24 mouse cellular contexts compared by ENCODE assay signal in the genomic region with DNA sequence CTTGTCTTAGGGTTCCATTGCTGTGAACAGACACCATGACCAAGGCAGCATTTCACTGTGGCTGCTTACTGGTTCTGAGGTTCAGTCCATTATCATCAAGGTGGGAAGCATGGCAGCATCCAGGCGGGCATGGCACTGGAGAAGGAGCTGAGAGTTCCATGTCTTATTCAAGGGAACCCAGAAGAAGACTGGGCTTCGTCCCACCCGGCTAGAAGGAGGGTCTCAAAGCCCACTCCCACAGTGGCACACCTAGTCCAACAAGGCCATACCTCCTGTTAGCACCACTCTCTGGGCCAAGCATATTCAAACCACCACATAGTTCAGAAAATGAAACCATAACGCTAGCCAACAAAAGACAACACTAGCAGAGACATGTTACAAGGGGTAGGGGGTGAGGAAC. TPM values are rescaled to one million over a fixed set of nuclear protein-coding genes. Genes with fewer than 3 reads are reported as not detected.
DNase-seq lines count a peak whose midpoint lies in the region; ATAC-seq and TF ChIP-seq lines count a peak whose summit lies in the region.
"Had no signal": no experiment of that assay in that cellular context is flagged by ENCODE, and none has a peak within 500 bp of the region (broad histone marks: within the 10 kb centered on the region; RNA-seq: fewer than 3 reads in every experiment).

No protein-coding gene starts in this region.

- H3K9me3 ChIP-seq in forebrain, embryonic 12.5 days: no peaks in the 10 kb centered on the region
- H3K9me3 ChIP-seq in forebrain, embryonic 15.5 days: no peaks in the 10 kb centered on the region
- H3K9me3 ChIP-seq in limb, embryonic 13.5 days: no peaks in the 10 kb centered on the region
- no peaks in the 10 kb centered on the region for H3K9me3 ChIP-seq in limb, embryonic 10.5 days (replicated peaks)
- H3K9me3 ChIP-seq in E14TG2a.4 (ENCODE audit: low read length): peaks cover 69% of the 10 kb centered on the region
- no peaks in the 10 kb centered on the region for H3K9me3 ChIP-seq in liver, embryonic 15.5 days (replicated peaks)
- H3K9me3 ChIP-seq: embryonic facial prominence, embryonic 15.5 days; forebrain, embryonic 10.5 days; heart, embryonic 15.5 days had no signal

- H3K27ac ChIP-seq in forebrain, embryonic 12.5 days: no peak overlapping the region
- no peak overlapping the region for H3K27ac ChIP-seq in forebrain, embryonic 15.5 days (replicated peaks)
- H3K27ac ChIP-seq in limb, embryonic 13.5 days: no peak overlapping the region
- H3K27ac ChIP-seq in limb, embryonic 10.5 days: no peak overlapping the region
- no peak overlapping the region for H3K27ac ChIP-seq in liver, embryonic 15.5 days (replicated peaks)
- H3K27ac ChIP-seq: embryonic facial prominence, embryonic 15.5 days; forebrain, embryonic 10.5 days; heart, embryonic 15.5 days; hindbrain, embryonic 14.5 days had no signal

- no peak for ATAC-seq in forebrain, embryonic 12.5 days (ENCODE audit: low FRiP score)
- no peak for ATAC-seq in forebrain, embryonic 15.5 days (replicated peaks)
- ATAC-seq in limb, embryonic 13.5 days (ENCODE audit: low FRiP score, low read depth): no peak
- ATAC-seq in liver, embryonic 15.5 days (ENCODE audit: insufficient read depth): no peak
- ATAC-seq: forebrain, embryonic 16.5 days had no signal

- H3K27me3 ChIP-seq in forebrain, embryonic 12.5 days: no peaks in the 10 kb centered on the region
- no peaks in the 10 kb centered on the region for H3K27me3 ChIP-seq in forebrain, embryonic 15.5 days
- no peaks in the 10 kb centered on the region for H3K27me3 ChIP-seq in limb, embryonic 13.5 days
- H3K27me3 ChIP-seq in limb, embryonic 10.5 days (ENCODE audit: low read depth, poor library complexity, severe bottlenecking): no peaks in the 10 kb centered on the region
- no peaks in the 10 kb centered on the region for H3K27me3 ChIP-seq in E14TG2a.4 (ENCODE audit: insufficient read depth, low read length)
- no peaks in the 10 kb centered on the region for H3K27me3 ChIP-seq in liver, embryonic 15.5 days
- H3K27me3 ChIP-seq: embryonic facial prominence, embryonic 15.5 days; heart, embryonic 15.5 days had no signal

- no peak for DNase-seq in limb, embryonic 10.5 days (ENCODE audit: low spot score)
- no peak for DNase-seq in kidney, postnatal 14 days
- DNase-seq: adrenal gland, adult 2 months; adrenal gland, postnatal 25 days; cerebellum, adult 18-20 months; cerebellum, postnatal 14 days; embryo, embryonic 11 days; gastrocnemius, postnatal 14 days; heart, postnatal 14 days had no signal

- H3K4me2 ChIP-seq in forebrain, embryonic 12.5 days: 0 out of 2 replicates have a peak overlapping the region, but pooled peaks have one; percentile 84
- H3K4me2 ChIP-seq in forebrain, embryonic 15.5 days (replicated peaks): no peak overlapping the region
- H3K4me2 ChIP-seq in limb, embryonic 13.5 days (replicated peaks): 0 out of 2 replicates have a peak overlapping the region, but pooled peaks have one; percentile 82
- 0 out of 2 replicates have a peak overlapping the region, but pooled peaks have one; percentile 82 for H3K4me2 ChIP-seq in liver, embryonic 15.5 days
- H3K4me2 ChIP-seq: heart, embryonic 15.5 days had no signal

- no peak overlapping the region for H3K9ac ChIP-seq in forebrain, embryonic 12.5 days
- H3K9ac ChIP-seq in forebrain, embryonic 15.5 days (replicated peaks): no peak overlapping the region
- no peak overlapping the region for H3K9ac ChIP-seq in limb, embryonic 13.5 days
- no peak overlapping the region for H3K9ac ChIP-seq in liver, embryonic 15.5 days
- H3K9ac ChIP-seq: embryonic facial prominence, embryonic 15.5 days; heart, embryonic 15.5 days had no signal

- H3K4me3 ChIP-seq in forebrain, embryonic 12.5 days (replicated peaks): no peak overlapping the region
- H3K4me3 ChIP-seq in forebrain, embryonic 15.5 days: no peak overlapping the region
- no peak overlapping the region for H3K4me3 ChIP-seq in limb, embryonic 13.5 days
- H3K4me3 ChIP-seq in limb, embryonic 10.5 days: no peak overlapping the region
- H3K4me3 ChIP-seq in E14TG2a.4 (replicated peaks; ENCODE audit: low read length): 0 out of 2 replicates have a peak overlapping the region, but pooled peaks have one; percentile 95
- no peak overlapping the region for H3K4me3 ChIP-seq in liver, embryonic 15.5 days (replicated peaks)
- H3K4me3 ChIP-seq: embryonic facial prominence, embryonic 15.5 days; heart, embryonic 15.5 days had no signal

- WGBS in forebrain, embryonic 12.5 days: 95% methylated on average over 4 of the region's 4 CpGs
- WGBS in forebrain, embryonic 15.5 days: 97% methylated on average over 4 of the region's 4 CpGs
- WGBS in limb, embryonic 13.5 days: 93% methylated on average over 4 of the region's 4 CpGs
- WGBS in limb, embryonic 10.5 days: 93% methylated on average over 4 of the region's 4 CpGs
- 78% methylated on average over 4 of the region's 4 CpGs for WGBS in liver, embryonic 15.5 days (ENCODE audit: insufficient replicate concordance)

- peaks cover 16% of the 10 kb centered on the region for H3K4me1 ChIP-seq in forebrain, embryonic 12.5 days
- H3K4me1 ChIP-seq in forebrain, embryonic 15.5 days: peaks cover 21% of the 10 kb centered on the region
- H3K4me1 ChIP-seq in limb, embryonic 13.5 days: peaks cover 21% of the 10 kb centered on the region
- peaks cover 11% of the 10 kb centered on the region for H3K4me1 ChIP-seq in limb, embryonic 10.5 days
- peaks cover 9% of the 10 kb centered on the region; the same call in 1 of the 2 replicates for H3K4me1 ChIP-seq in E14TG2a.4 (replicated peaks; ENCODE audit: low read depth, low read length)
- peaks cover 22% of the 10 kb centered on the region for H3K4me1 ChIP-seq in liver, embryonic 15.5 days (replicated peaks)

- TF ChIP-seq CTCF in E14TG2a.4 (conservative IDR thresholded peaks at IDR 0.05; ENCODE audit: low read length): no peak

- H3K36me3 ChIP-seq in forebrain, embryonic 12.5 days (replicated peaks): peaks cover 54% of the 10 kb centered on the region
- peaks cover 48% of the 10 kb centered on the region for H3K36me3 ChIP-seq in forebrain, embryonic 15.5 days
- peaks cover 52% of the 10 kb centered on the region for H3K36me3 ChIP-seq in limb, embryonic 13.5 days
- peaks cover 60% of the 10 kb centered on the region for H3K36me3 ChIP-seq in limb, embryonic 10.5 days
- peaks cover 68% of the 10 kb centered on the region for H3K36me3 ChIP-seq in E14TG2a.4 (ENCODE audit: insufficient read depth, low read length)
- H3K36me3 ChIP-seq in liver, embryonic 15.5 days (replicated peaks): peaks cover 51% of the 10 kb centered on the region

RNA-seq across cellular contexts. Expression of gene Eif3f, which starts 2.4 kb away (rescaled TPM):
- 78.1 and 79.0 TPM in 2 replicates for polyA plus RNA-seq in forebrain, embryonic 12.5 days (2016; fragmentation: Nextera tagmentation; extraction: Ambion mirVana)
- polyA plus RNA-seq in forebrain, embryonic 15.5 days (2015; fragmentation: Nextera tagmentation; extraction: Ambion mirVana): 85.2 and 86.8 TPM in 2 replicates
- polyA plus RNA-seq in limb, embryonic 13.5 days (2015; fragmentation: Nextera tagmentation; extraction: Ambion mirVana): 89.8 and 97.5 TPM in 2 replicates
- polyA plus RNA-seq in limb, embryonic 10.5 days (2016; fragmentation: Nextera tagmentation; extraction: Ambion mirVana): 85.8 and 87.3 TPM in 2 replicates
- 34.9 and 35.2 TPM in 2 replicates for polyA plus RNA-seq in liver, embryonic 15.5 days (2015; fragmentation: Nextera tagmentation; extraction: Ambion mirVana)

RNA-seq across cellular contexts. Expression of gene Nlrp10, which starts 6.6 kb away (rescaled TPM):
- polyA plus RNA-seq in forebrain, embryonic 12.5 days (2016; fragmentation: Nextera tagmentation; extraction: Ambion mirVana): not detected in 2 replicates
- polyA plus RNA-seq in forebrain, embryonic 15.5 days (2015; fragmentation: Nextera tagmentation; extraction: Ambion mirVana): 0.04 TPM in 1 of 2 replicates, not detected in the other
- polyA plus RNA-seq in limb, embryonic 13.5 days (2015; fragmentation: Nextera tagmentation; extraction: Ambion mirVana): 0.38 and 0.57 TPM in 2 replicates
- 0.11 and 0.14 TPM in 2 replicates for polyA plus RNA-seq in limb, embryonic 10.5 days (2016; fragmentation: Nextera tagmentation; extraction: Ambion mirVana)
- 0.03 and 0.05 TPM in 2 replicates for polyA plus RNA-seq in liver, embryonic 15.5 days (2015; fragmentation: Nextera tagmentation; extraction: Ambion mirVana)
- polyA plus RNA-seq: erythroblast, embryonic 14.5 days; forebrain, embryonic 16.5 days; hindbrain, embryonic 14.5 days had no signal

RNA-seq across cellular contexts. Expression of gene Tub, which starts 13.5 kb away (rescaled TPM):
- polyA plus RNA-seq in forebrain, embryonic 12.5 days (2016; fragmentation: Nextera tagmentation; extraction: Ambion mirVana): 31.2 and 36.9 TPM in 2 replicates
- polyA plus RNA-seq in forebrain, embryonic 15.5 days (2015; fragmentation: Nextera tagmentation; extraction: Ambion mirVana): 42.2 and 49.3 TPM in 2 replicates
- 3.4 and 4.1 TPM in 2 replicates for polyA plus RNA-seq in limb, embryonic 13.5 days (2015; fragmentation: Nextera tagmentation; extraction: Ambion mirVana)
- 2.4 and 3.7 TPM in 2 replicates for polyA plus RNA-seq in limb, embryonic 10.5 days (2016; fragmentation: Nextera tagmentation; extraction: Ambion mirVana)
- polyA plus RNA-seq in liver, embryonic 15.5 days (2015; fragmentation: Nextera tagmentation; extraction: Ambion mirVana): 0.05 TPM in 2 replicates
- polyA plus RNA-seq: erythroblast, embryonic 14.5 days had no signal

RNA-seq across cellular contexts. Expression of gene Olfr519, which starts 42.4 kb away (rescaled TPM):
- not detected in 2 replicates for polyA plus RNA-seq in forebrain, embryonic 12.5 days (2016; fragmentation: Nextera tagmentation; extraction: Ambion mirVana)
- polyA plus RNA-seq in forebrain, embryonic 15.5 days (2015; fragmentation: Nextera tagmentation; extraction: Ambion mirVana): not detected in 2 replicates
- polyA plus RNA-seq in limb, embryonic 13.5 days (2015; fragmentation: Nextera tagmentation; extraction: Ambion mirVana): not detected in 2 replicates
- not detected in 2 replicates for polyA plus RNA-seq in limb, embryonic 10.5 days (2016; fragmentation: Nextera tagmentation; extraction: Ambion mirVana)
- polyA plus RNA-seq in liver, embryonic 15.5 days (2015; fragmentation: Nextera tagmentation; extraction: Ambion mirVana): not detected in 2 replicates
- polyA plus RNA-seq: adrenal gland, adult 2 months; C2C12; embryonic facial prominence, embryonic 11.5 days; embryonic facial prominence, embryonic 15.5 days; erythroblast, embryonic 14.5 days; forebrain, embryonic 10.5 days; forebrain, embryonic 16.5 days; frontal cortex, adult 2 months; gonadal fat pad, adult 2 months; heart, embryonic 15.5 days; hindbrain, embryonic 14.5 days had no signal

RNA-seq across cellular contexts. Expression of gene Olfr518, which starts 51.8 kb away (rescaled TPM):
- polyA plus RNA-seq in forebrain, embryonic 12.5 days (2016; fragmentation: Nextera tagmentation; extraction: Ambion mirVana): not detected in 2 replicates
- not detected in 2 replicates for polyA plus RNA-seq in forebrain, embryonic 15.5 days (2015; fragmentation: Nextera tagmentation; extraction: Ambion mirVana)
- not detected in 2 replicates for polyA plus RNA-seq in limb, embryonic 13.5 days (2015; fragmentation: Nextera tagmentation; extraction: Ambion mirVana)
- polyA plus RNA-seq in limb, embryonic 10.5 days (2016; fragmentation: Nextera tagmentation; extraction: Ambion mirVana): not detected in 2 replicates
- not detected in 2 replicates for polyA plus RNA-seq in liver, embryonic 15.5 days (2015; fragmentation: Nextera tagmentation; extraction: Ambion mirVana)
- polyA plus RNA-seq: adrenal gland, adult 2 months; C2C12; embryonic facial prominence, embryonic 11.5 days; forebrain, embryonic 10.5 days; forebrain, embryonic 16.5 days; frontal cortex, adult 2 months; gonadal fat pad, adult 2 months; heart, embryonic 15.5 days; hindbrain, embryonic 14.5 days had no signal
